Mouse (Mus musculus): ENCODE results near the gene Nup93. TPM values are rescaled to one million over a fixed set of nuclear protein-coding genes. Genes with fewer than 3 reads are reported as not detected.

Gene Nup93
- polyA plus RNA-seq, 1 experiment from 2014 or later, result 103 TPM

DNA sequence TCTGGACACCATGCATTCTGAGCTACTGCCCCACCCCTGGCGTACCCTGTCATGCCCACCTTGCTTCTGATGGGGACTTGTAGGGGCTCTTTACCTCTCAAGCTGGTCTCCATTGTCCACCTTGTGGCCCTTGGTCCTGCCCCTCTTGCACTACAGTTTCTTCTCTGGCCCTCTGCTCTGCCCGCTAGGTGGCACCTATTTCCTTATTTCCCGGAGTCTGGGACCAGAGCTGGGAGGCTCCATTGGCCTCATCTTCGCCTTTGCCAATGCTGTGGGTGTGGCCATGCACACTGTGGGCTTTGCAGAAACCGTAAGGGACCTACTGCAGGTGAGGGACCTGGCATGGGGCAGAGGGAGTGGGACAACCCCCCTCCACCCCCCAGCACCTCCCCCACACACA, 119.0 kb downstream of the Nup93 start:
- Histone ChIP-seq H3K9me3 (ENCODE audit: control insufficient read depth, low read length) (no peaks in the 10 kb centered on the region), H3K36me3 (ENCODE audit: control insufficient read depth, insufficient read depth, low read length) (no peaks in the 10 kb centered on the region), H3K4me3 (ENCODE audit: low read length) (no peak overlapping the region), H3K27me3 (ENCODE audit: control insufficient read depth, insufficient read depth, low read length) (no peaks in the 10 kb centered on the region), H3K4me2 (replicated peaks; ENCODE audit: low read depth, low read length) (no peak overlapping the region), H3K4me1 (ENCODE audit: control insufficient read depth, insufficient read depth, low read length) (no peaks in the 10 kb centered on the region), H3K27ac (ENCODE audit: low read depth, low read length) (no peak overlapping the region), H3K9ac (ENCODE audit: low read depth, low read length) (no peak overlapping the region)
- WGBS, result 53% methylated on average over 5 of the region's 5 CpGs
- ATAC-seq (ENCODE audit: low FRiP score, low TSS enrichment), result no peak

DNA sequence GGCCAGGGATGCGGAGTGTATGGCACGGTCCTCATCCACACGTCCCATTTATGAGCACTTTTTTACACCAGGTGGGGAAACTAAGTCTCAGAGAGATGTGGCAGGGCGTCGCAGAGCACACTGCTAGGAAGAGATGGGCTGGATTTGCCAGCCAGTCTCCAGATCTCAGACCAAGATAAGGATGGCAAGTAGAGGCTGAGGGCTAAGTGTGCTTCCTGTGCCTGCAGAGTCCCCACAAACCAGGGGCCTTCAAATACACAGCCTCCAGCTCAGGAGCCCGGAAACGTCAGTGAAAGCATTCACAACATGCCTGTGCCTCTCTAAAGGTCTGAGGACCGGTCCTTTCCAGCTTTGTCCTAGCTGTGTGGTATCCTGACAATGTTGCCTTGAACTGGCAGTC, 123.2 kb downstream of the Nup93 start:
- no peaks in the 10 kb centered on the region for H3K36me3 ChIP-seq (ENCODE audit: control insufficient read depth, insufficient read depth, low read length)
- H3K9me3 ChIP-seq (ENCODE audit: control insufficient read depth, low read length), result no peaks in the 10 kb centered on the region

DNA sequence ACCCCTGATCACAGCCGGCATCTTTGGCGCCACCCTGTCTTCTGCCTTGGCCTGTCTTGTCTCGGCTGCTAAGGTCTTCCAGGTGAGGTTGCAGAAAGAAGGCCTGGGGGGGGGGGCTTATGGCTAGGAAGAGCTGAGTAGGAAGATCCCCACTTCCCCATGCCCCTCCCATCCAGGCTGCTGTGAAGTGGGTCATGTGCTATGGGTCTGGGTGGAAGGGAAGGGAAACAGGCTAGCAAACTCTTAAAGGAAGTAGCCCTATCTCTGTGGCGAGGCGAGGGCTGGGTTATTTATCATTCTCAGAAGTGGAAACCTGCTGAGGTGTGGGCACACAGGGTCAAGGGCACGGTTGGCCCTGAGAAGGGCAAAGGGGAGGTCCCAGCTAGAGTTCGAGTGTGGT, 126.4 kb downstream of the Nup93 start:
- H3K4me1 ChIP-seq (ENCODE audit: control insufficient read depth, insufficient read depth, low read length), result no peaks in the 10 kb centered on the region
- WGBS, result 74% methylated on average over 7 of the region's 7 CpGs
- H3K27me3 ChIP-seq (ENCODE audit: control insufficient read depth, insufficient read depth, low read length), result no peaks in the 10 kb centered on the region
- H3K4me2 ChIP-seq (replicated peaks; ENCODE audit: low read depth, low read length), result no peak overlapping the region
- H3K27ac ChIP-seq (ENCODE audit: low read depth, low read length), result no peak overlapping the region
- no peaks in the 10 kb centered on the region for H3K36me3 ChIP-seq (ENCODE audit: control insufficient read depth, insufficient read depth, low read length)
- H3K9me3 ChIP-seq (ENCODE audit: control insufficient read depth, low read length), result no peaks in the 10 kb centered on the region
- H3K9ac ChIP-seq (ENCODE audit: low read depth, low read length), result no peak overlapping the region
- no peak for ATAC-seq (ENCODE audit: low FRiP score, low TSS enrichment)
- no peak overlapping the region for H3K4me3 ChIP-seq (ENCODE audit: low read length)

More for the DNA sequence above, 123.2 kb downstream of the Nup93 start:
- WGBS, result 76% methylated on average over 8 of the region's 8 CpGs
- Histone ChIP-seq H3K27ac (ENCODE audit: low read depth, low read length) (no peak overlapping the region), H3K4me1 (ENCODE audit: control insufficient read depth, insufficient read depth, low read length) (no peaks in the 10 kb centered on the region), H3K4me3 (ENCODE audit: low read length) (no peak overlapping the region), H3K9ac (ENCODE audit: low read depth, low read length) (no peak overlapping the region), H3K27me3 (ENCODE audit: control insufficient read depth, insufficient read depth, low read length) (no peaks in the 10 kb centered on the region), H3K4me2 (replicated peaks; ENCODE audit: low read depth, low read length) (no peak overlapping the region)
- ATAC-seq (ENCODE audit: low FRiP score, low TSS enrichment), result no peak

DNA sequence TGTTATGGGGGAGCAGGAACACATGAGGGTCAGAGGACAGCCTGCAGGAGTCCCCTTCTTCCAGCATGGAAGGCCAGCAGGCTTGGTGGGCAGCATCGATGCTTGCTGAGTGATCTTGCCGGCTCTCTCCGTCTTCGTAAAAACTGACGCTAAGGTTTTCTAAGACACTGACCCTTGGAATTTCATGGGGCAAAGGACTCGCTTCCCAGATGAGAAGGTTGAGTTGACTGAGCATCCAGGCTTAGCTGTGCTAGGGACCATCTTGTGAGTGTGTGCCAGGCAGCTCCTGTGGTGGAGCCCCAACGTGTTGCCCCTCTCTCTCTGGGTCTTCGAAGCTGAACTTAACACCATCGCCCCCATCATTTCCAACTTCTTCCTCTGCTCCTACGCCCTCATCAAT, 128.3 kb downstream of the Nup93 start:
- H3K4me1 ChIP-seq (ENCODE audit: control insufficient read depth, insufficient read depth, low read length), result no peaks in the 10 kb centered on the region
- no peak overlapping the region for H3K4me2 ChIP-seq (replicated peaks; ENCODE audit: low read depth, low read length)
- WGBS, result 88% methylated on average over 10 of the region's 10 CpGs
- no peak overlapping the region for H3K27ac ChIP-seq (ENCODE audit: low read depth, low read length)
- H3K27me3 ChIP-seq (ENCODE audit: control insufficient read depth, insufficient read depth, low read length), result no peaks in the 10 kb centered on the region
- ATAC-seq (ENCODE audit: low FRiP score, low TSS enrichment), result no peak
- H3K9me3 ChIP-seq (ENCODE audit: control insufficient read depth, low read length), result no peaks in the 10 kb centered on the region
- H3K36me3 ChIP-seq (ENCODE audit: control insufficient read depth, insufficient read depth, low read length), result no peaks in the 10 kb centered on the region
- H3K4me3 ChIP-seq (ENCODE audit: low read length), result no peak overlapping the region
- H3K9ac ChIP-seq (ENCODE audit: low read depth, low read length), result no peak overlapping the region

DNA sequence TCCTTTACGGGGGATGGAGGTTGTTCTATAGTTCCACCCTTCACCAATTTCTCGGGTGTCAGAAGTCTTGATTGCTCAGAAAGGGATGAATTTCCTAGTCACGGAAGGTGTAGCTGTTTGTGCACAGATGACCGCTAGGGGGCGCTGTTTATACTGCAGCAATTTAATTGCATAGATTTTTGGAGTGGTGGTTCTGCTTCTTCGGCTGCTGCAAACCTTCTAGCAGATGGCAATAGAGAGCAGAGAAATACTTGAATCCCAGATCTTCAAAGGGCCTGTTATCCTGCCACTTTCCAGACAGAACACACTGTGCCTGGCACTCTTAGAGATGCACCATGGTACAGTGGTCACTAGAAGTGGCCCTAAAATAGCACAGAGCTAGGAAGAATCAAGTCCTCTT, 128.9 kb downstream of the Nup93 start:
- WGBS, result 15% methylated on average over 6 of the region's 6 CpGs
- H3K4me2 ChIP-seq (replicated peaks; ENCODE audit: low read depth, low read length), result no peak overlapping the region
- no peaks in the 10 kb centered on the region for H3K9me3 ChIP-seq (ENCODE audit: control insufficient read depth, low read length)
- H3K27ac ChIP-seq (ENCODE audit: low read depth, low read length), result no peak overlapping the region
- ATAC-seq (ENCODE audit: low FRiP score, low TSS enrichment), result no peak
- no peaks in the 10 kb centered on the region for H3K27me3 ChIP-seq (ENCODE audit: control insufficient read depth, insufficient read depth, low read length)
- no peaks in the 10 kb centered on the region for H3K36me3 ChIP-seq (ENCODE audit: control insufficient read depth, insufficient read depth, low read length)
- H3K4me3 ChIP-seq (ENCODE audit: low read length), result no peak overlapping the region
- no peaks in the 10 kb centered on the region for H3K4me1 ChIP-seq (ENCODE audit: control insufficient read depth, insufficient read depth, low read length)
- no peak overlapping the region for H3K9ac ChIP-seq (ENCODE audit: low read depth, low read length)

DNA sequence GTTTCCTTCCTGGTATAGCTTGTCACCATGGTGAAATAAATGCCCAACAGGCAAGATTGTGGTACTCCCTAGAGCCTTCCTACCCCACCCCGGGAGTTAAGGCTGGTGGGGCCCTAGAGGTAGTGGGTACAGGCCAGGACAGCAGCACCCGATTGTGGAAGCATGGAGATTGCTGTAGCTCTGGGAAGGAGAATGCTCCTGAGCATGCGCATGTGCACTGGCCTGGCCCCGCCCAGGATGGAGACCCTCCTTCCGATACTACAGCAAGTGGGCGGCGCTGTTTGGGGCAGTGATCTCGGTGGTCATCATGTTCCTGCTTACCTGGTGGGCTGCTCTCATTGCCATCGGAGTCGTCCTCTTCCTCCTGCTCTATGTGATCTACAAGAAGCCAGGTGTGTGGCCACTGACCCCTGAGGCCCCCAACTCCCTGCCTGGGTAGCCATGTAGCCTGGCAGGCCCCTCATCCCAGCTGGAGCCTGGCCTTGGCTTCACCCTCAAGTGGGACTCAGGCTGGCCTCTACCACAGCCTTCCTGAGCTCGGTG, 129.5 kb downstream of the Nup93 start:
- Histone ChIP-seq H3K9me3 (ENCODE audit: control insufficient read depth, low read length) (no peaks in the 10 kb centered on the region), H3K36me3 (ENCODE audit: control insufficient read depth, insufficient read depth, low read length) (no peaks in the 10 kb centered on the region), H3K9ac (ENCODE audit: low read depth, low read length) (no peak overlapping the region), H3K4me2 (replicated peaks; ENCODE audit: low read depth, low read length) (no peak overlapping the region), H3K4me1 (ENCODE audit: control insufficient read depth, insufficient read depth, low read length) (no peaks in the 10 kb centered on the region), H3K4me3 (ENCODE audit: low read length) (no peak overlapping the region), H3K27ac (ENCODE audit: low read depth, low read length) (no peak overlapping the region), H3K27me3 (ENCODE audit: control insufficient read depth, insufficient read depth, low read length) (no peaks in the 10 kb centered on the region)
- no peak for ATAC-seq (ENCODE audit: low FRiP score, low TSS enrichment)
- WGBS, result 79% methylated on average over 11 of the region's 11 CpGs

DNA sequence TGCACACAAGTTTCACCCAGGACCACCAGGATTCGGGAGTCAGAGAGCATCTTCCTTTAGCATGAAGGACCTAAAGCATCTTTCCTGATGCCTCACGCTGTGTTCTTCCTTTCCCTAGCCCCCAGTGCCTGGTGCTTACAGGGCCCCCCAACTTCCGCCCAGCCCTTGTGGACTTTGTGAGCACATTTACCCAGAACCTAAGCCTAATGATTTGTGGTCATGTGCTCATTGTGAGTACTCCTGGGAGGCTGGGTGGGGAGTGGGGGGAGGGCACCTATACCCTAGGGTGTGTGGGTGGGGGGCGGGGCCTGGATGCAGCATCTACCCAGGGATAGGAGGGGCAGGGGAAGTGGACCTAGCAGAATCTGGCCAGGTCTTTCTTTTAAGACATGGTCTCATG, 131.3 kb downstream of the Nup93 start:
- Histone ChIP-seq H3K4me3 (ENCODE audit: low read length) (no peak overlapping the region), H3K27ac (ENCODE audit: low read depth, low read length) (no peak overlapping the region), H3K4me1 (ENCODE audit: control insufficient read depth, insufficient read depth, low read length) (no peaks in the 10 kb centered on the region), H3K9ac (ENCODE audit: low read depth, low read length) (no peak overlapping the region), H3K36me3 (ENCODE audit: control insufficient read depth, insufficient read depth, low read length) (no peaks in the 10 kb centered on the region), H3K27me3 (ENCODE audit: control insufficient read depth, insufficient read depth, low read length) (no peaks in the 10 kb centered on the region), H3K4me2 (replicated peaks; ENCODE audit: low read depth, low read length) (no peak overlapping the region), H3K9me3 (ENCODE audit: control insufficient read depth, low read length) (no peaks in the 10 kb centered on the region)
- ATAC-seq (ENCODE audit: low FRiP score, low TSS enrichment), result no peak
- 86% methylated on average over 4 of the region's 4 CpGs for WGBS

DNA sequence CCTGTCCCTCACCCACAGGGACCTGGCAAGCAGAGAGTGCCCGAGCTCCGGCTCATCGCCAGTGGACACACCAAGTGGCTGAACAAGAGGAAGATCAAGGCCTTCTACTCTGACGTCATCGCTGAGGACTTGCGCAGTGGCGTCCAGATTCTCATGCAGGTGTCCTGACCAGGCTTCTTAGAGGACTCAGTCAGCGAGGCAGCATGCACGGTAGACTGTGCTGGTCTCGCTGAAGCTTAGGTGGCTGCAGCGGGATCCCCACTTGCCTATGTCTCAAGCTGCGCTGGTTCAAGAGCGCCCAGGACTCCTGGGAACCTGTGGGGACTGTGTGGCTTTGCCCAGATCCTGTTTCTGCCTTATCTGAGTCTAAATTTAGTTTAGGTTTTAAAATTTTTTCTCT, 131.9 kb downstream of the Nup93 start:
- WGBS, result 95% methylated on average over 13 of the region's 13 CpGs
- ATAC-seq (ENCODE audit: low FRiP score, low TSS enrichment), result no peak
- H3K4me3 ChIP-seq (ENCODE audit: low read length), result no peak overlapping the region
- no peaks in the 10 kb centered on the region for H3K36me3 ChIP-seq (ENCODE audit: control insufficient read depth, insufficient read depth, low read length)
- H3K9me3 ChIP-seq (ENCODE audit: control insufficient read depth, low read length), result no peaks in the 10 kb centered on the region
- no peak overlapping the region for H3K4me2 ChIP-seq (replicated peaks; ENCODE audit: low read depth, low read length)
- no peaks in the 10 kb centered on the region for H3K4me1 ChIP-seq (ENCODE audit: control insufficient read depth, insufficient read depth, low read length)
- H3K9ac ChIP-seq (ENCODE audit: low read depth, low read length), result no peak overlapping the region
- H3K27me3 ChIP-seq (ENCODE audit: control insufficient read depth, insufficient read depth, low read length), result no peaks in the 10 kb centered on the region
- H3K27ac ChIP-seq (ENCODE audit: low read depth, low read length), result no peak overlapping the region

DNA sequence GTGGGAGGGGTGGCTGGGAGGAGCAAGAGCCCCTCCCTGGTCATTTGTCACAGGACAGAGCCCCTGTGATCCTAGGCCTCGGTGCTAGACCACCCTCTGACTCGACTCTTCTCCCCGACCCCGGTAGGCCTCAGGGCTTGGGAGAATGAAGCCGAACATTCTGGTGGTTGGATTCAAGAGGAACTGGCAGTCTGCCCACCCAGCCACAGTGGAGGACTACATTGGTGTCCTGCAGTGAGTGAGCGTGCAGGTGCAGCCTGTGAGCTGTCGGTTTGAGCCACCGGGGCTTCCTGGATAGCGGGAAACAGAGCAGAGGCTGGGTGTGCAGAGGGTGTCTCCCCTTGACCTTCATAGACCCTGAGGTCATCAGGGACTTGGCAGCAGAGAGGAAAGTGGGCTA, 134.1 kb downstream of the Nup93 start:
- no peak overlapping the region for H3K4me3 ChIP-seq (ENCODE audit: low read length)
- H3K4me1 ChIP-seq (ENCODE audit: control insufficient read depth, insufficient read depth, low read length), result no peaks in the 10 kb centered on the region
- no peaks in the 10 kb centered on the region for H3K27me3 ChIP-seq (ENCODE audit: control insufficient read depth, insufficient read depth, low read length)
- no peaks in the 10 kb centered on the region for H3K9me3 ChIP-seq (ENCODE audit: control insufficient read depth, low read length)
- H3K27ac ChIP-seq (ENCODE audit: low read depth, low read length), result no peak overlapping the region
- ATAC-seq (ENCODE audit: low FRiP score, low TSS enrichment), result no peak
- H3K4me2 ChIP-seq (replicated peaks; ENCODE audit: low read depth, low read length), result no peak overlapping the region
- H3K9ac ChIP-seq (ENCODE audit: low read depth, low read length), result no peak overlapping the region
- H3K36me3 ChIP-seq (ENCODE audit: control insufficient read depth, insufficient read depth, low read length), result no peaks in the 10 kb centered on the region
- WGBS, result 65% methylated on average over 9 of the region's 9 CpGs
